Mouse (Mus musculus) adrenal gland, adult 2 months (tissue): ENCODE measurements around the gene Irak1bp1. TPM values are rescaled to one million over a fixed set of nuclear protein-coding genes. Genes with fewer than 3 reads are reported as not detected.

Source experiments
- DNase-seq: peaks from one replicate; pipeline ENCODE4 v3.0.0; 2021
- polyA plus RNA-seq: library from polyadenylated mRNA; depleted of rRNA; stranded (reverse); fragments of >200 nt; gene quantifications from 2 replicates; pipeline ENCODE4 v1.2.3, GENCODE M21; 2012; rRNA removed
- total RNA-seq, 2 experiments: library from RNA; stranded (reverse); gene quantifications; 2 replicates each; pipeline ENCODE4 v1.2.3; 2021

Gene Irak1bp1
- total and polyA plus RNA-seq, 3 experiments, result 2.7 to 18.7 (median 6.6) TPM

DNA sequence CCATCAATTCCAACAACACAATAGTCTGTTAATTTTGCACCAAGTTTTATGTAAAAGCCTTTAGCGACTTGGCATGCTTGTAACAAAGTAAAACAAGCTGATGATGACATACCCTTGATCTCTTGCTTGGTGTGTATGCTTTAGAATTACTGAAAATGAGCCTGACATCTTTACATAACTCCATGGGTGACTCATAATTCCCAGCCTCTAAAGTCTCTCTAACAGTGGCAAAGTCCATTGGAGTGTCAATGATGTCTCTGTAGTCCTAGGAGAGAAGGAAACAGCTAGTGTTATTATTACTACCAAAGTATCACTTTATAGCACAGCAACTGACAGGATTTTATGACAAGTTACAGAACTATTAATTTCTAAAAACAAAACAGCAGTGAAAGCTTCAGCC is 47.7 kb downstream of the Irak1bp1 start:
- no peak for DNase-seq

DNA sequence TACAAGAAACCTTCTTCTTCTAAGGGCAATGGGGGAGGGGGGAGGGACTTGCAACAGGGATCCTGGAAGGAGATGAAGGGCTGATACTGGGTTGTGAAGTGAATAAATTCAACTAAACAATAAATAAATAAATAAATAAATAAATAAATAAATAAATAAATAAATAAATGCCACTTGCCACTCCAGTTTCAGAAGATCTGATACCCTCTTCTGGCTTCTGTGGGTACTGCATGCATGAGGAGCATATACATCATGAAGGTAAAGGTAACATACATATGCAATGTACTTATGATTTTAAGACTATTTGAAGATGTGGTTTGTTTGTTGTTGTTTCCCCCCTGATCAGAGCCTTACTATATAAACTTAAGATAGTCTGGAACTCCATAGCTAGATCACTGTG is 54.8 kb downstream of the Irak1bp1 start:
- no peak for DNase-seq

DNA sequence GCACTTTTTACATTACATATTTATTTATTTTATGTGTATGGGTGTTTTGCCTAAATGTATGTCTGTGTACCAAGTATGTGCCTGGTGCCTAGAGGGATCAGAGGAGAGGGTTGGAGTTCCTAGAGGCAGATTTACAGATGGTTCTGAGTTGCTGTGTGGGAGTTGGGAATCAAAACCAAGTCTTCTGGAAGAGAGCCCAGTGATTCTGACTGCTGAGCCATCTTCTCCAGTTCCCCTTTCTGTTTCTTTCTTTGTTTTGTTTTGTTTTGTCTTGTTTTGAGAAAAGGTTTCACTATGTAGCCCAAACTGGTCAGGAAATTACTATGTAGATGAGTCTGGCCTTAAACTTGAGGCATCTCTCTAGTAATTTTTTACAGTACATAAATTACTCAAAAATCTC is 59.3 kb downstream of the Irak1bp1 start:
- DNase-seq, result no peak

Other genes with a start within 250 kb of the Irak1bp1 start
- 10 to 100 TPM; 59.1 to 80.7 TPM for gene Phip, start 146.0 kb downstream of the Irak1bp1 start, total RNA-seq
- 1.4 and 4.4 TPM in 2 replicates for gene Phip, start 146.0 kb downstream of the Irak1bp1 start, polyA plus RNA-seq